Mouse (Mus musculus) left cerebral cortex, adult 18-20 months (tissue): ENCODE data around the gene Ipo9. TPM values are rescaled to one million over a fixed set of nuclear protein-coding genes. Genes with fewer than 3 reads are reported as not detected.
A peak's percentile ranks its signal among the peaks of the same experiment; 100 is the strongest.
"Not testable (repeated sequence)": the region's sequence is repeated elsewhere in the genome, so short reads cannot be mapped to it uniquely, and the experiment has no call there.

Experiments used
- DNase-seq, 2 experiments: peaks; one replicate each; pipeline ENCODE4 v3.0.0; 2021 to 2022; ENCODE audit warnings: low spot score in 2 of 2, mixed read lengths in 1 of 2
- total RNA-seq, 2 experiments: library from RNA; stranded (reverse); gene quantifications; 2 replicates each; pipeline ENCODE4 v1.2.3; 2021

Ipo9 gene
- total RNA-seq, 2 experiments from 2014 or later: 172 to 174 TPM

DNA sequence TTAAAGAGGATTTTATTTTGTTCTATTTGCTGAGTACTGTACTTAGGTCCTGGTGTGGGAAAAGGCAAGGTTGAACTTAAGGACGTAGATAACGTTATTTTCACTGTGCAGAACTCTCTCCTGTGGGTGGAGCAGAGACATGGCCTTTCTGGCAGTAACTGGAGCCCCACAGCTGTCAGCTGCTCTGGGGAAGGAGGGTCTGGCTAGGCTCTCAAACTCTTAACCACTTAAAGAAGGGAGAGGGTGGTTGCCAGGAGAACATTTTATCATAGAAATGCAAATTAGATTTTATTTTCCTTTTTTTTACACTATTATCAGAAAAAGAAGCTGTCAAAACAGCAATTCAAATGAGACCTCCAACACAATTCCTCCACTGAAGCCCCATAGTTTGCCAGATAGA, 5.5 kb upstream of the Ipo9 start:
- DNase-seq: no peak

DNA sequence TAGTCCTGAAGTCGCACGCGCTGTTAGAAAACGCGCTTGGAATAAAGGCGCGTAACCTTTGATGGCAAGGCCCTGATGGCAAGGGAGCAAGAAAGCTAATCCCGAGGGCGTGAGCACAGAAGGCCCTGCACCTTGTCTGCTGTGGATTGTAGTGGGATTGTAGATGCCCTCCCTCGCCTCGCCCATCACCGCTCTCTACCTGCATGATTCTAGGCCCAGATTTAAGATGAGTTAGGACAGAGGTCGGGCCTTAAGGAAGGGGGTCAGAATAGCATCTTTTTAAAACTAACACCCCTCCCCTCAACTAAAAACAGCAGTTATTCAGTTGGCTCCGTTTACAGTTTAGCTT, 344 bp upstream of the Ipo9 start:
- DNase-seq: no peak

DNA sequence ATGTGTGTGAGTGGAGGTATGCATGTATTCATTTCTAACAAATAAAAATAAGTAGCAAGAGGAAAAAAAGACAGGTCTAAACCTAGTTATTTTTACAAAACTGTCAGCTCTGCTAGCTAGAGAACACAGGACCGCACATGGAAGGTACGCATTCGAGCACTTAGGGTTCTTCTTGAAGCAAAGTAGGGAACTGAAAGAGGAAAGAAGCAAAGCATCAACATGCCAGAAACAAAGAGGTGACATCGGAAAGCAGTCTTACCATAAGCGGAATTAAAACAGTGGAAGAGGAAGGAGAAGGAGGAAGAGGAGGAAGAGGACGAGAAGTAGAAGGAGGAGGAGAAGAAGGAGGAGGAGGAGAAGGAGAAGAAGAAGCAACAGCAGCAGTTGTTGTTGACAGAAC, 2.9 kb downstream of the Ipo9 start:
- no peak for DNase-seq

DNA sequence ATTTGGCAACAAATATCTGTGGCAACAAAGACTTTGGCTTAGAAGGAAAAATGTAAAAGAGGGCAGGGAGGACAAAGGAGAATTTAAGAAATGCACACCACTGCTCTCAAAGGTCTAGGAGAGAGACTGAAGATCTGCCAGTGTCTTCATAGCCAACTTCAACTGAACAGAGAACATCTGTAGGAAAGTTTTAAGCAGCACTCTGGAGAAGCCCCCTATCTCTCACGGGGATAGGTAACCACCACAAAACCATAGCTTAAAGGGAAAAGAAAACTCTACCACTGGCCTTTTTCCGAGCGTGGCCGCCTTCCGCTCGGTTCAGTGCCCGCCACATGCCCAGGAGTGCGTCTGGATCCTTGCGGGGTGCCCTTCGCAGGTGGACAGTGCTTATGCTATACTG, 3.7 kb downstream of the Ipo9 start:
- DNase-seq: no peak

DNA sequence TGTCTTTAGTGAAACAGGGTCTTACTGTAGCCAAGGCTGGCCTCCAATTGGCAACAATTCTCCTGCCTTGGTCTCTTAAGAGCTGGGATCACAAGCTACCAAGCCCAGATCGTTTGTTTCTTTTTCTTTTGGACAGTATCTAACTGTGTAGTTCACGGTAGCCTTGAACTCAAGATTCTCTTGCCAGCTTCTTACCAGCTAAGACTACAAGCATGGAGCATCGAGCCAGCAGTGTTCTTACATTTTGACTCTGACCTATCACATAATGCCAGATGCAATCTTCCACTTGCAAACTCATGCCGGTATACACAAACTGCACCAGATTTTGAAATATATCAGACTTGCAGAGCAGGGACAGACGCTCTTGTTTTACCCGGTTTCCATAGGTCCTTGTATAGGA, 7.5 kb downstream of the Ipo9 start:
- no peak for DNase-seq

DNA sequence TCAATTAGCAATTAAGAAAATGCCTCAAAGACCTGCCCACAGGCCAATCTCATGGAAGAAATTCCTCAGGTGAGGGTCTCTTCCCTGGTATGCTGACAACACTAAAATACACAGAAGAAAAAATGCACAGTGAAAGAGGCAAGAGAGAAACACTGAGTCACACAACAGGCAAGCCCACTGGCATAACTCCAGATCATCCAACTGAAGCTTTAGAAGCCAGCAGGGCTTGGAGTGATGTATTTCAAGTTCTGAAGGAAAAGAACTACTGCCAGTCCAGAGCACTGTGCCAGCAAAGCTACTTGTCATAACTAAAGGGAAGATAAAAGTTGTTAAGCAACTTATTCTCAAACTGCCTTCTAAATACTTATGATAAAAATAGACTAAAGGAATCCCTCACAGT, 16.3 kb downstream of the Ipo9 start:
- DNase-seq: peak; percentile 22 to 23

DNA sequence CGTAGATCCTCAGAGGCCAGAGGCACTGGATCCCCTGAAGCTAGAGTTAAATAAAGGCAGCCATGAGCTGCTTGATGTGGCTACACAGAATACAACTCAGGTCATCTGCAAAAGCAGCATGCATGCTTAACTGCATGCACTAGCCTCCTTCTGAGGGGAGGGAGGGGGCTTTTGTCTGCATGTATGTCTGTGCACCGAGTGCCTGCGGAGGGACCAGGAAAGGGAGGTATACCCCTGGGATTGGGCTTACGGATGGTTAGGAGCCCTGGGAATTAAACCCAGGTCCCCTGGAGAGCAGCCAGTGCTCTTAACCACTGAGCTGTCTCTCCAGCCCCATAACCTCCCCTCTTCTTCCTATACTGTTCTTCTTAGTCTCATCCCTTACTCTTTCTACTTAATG, 18.2 kb downstream of the Ipo9 start:
- DNase-seq: no peak

DNA sequence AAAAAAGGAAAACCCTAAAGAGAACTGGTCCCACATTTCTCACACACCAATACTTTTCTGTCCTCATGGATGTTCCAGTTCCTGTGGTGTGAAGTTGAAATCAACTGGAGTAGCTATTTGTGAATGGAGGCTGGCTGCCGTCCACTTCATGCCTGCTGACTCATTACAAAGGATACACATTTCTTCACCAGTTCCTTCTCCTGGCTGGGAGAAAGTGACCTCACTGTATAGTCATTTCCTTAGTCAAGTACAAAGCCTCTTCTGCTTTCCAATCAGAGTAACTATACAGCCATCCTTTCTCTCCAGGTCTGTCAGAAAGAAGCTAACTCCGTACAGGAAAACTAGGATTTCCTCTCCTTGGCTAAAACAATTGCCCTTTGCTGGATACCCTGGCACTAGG, 19.3 kb downstream of the Ipo9 start:
- DNase-seq: peak; percentile 56 to 62

DNA sequence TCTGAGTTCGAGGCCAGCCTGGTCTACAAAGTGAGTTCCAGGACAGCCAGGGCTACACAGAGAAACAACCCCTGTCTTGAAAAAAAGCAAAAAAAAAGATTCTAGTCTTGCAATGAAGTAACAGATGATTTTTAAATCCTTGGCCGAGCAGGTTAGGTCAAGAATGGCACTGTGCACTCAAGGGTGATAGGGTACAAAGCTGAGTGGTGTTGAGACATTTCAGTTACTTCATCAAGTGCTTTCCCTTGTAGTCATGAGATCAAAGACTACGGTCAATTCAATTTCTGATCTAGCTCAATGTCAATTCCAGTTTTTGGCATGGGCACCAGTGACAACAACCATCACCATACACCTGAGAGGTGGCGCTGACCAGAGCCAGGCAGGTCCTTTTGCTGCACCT, 21.3 kb downstream of the Ipo9 start:
- no peak for DNase-seq

DNA sequence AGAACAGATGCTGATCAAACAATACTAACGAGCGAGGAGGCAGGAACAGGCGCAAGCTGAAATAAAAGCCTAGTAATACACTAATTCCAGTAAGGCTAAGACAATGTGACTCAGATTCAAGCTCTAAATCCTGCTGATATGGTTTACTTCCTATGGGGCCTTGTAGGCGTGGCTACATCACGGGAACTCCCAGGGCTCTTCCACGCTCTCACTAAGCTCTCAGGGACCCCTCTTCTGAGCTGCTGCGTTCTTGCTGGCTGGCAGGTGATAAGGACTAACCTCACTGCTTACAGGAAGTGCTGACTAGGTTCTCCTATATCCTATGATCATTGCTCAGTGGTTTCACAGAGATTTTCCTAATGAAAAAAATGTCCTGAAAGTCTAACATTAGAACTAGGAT, 24.9 kb downstream of the Ipo9 start:
- DNase-seq: no peak

DNA sequence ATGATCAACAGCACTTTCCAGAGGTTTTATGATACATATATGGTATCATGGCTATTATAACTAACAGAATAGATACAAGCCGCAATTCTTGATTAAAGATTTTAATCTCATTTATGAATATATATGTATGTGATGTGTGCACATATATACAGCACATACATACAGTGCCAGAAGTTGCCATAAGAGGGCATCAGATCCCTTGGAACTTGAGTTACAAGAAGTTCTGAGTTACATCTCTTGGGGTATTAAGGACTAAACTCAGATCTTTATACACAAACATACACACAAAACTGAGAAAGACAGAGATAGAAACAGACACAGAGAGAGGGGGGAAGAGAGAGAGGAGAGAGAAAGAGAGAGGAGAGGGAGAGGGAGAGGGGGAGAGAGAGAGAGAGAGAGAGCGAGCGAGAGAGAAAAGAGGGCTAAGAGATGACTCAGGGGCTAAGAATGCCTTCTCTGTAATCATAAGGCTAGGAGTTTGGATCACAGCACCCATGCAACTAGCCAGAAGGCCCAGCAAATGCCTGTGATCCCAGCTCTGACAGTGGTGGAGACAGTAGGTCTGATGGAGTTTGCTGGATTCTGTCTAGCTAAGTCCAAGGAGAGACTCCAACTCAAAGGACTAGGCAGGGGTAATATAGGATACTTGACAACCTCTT, 28.7 kb downstream of the Ipo9 start:
- DNase-seq: no peak

DNA sequence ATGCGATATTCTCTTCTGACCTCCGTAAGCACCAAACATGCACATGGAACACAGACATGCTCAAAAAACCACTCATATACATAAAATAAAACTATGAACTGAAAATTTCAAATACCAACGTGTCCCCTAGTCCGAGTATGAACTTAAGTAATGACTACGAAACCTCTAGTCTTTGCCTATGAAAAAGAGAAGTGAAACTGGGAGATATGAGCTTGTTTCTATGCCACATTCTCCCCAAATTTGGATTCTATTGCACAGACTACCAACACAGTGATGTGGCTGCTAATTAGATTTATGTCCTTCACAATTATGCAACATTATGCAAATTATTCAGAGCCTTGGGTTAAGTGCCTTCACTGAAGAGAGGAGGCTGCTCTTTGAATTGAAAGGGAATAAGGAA, 30.8 kb downstream of the Ipo9 start:
- no peak for DNase-seq

DNA sequence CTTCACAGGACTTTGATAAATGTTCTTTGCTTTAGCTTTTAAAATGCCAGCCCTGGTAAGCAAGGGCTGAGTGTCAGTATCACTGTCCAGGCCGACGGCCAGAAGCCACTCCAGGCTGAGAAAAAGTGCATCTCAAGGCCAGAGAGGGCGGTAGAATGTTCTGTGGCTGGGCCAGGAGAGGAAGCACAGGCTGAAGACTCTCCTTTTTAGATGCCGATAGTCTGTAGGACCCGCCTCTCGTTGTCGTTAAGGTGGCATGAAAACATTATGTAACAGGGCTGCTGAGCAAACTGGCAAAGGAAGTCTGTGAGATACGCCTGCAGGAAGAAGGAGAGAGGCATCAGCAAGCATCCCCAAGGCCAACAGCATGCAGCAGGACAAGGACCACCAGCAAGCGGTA, 45.1 kb downstream of the Ipo9 start:
- DNase-seq: peak; percentile 37 to 60

DNA sequence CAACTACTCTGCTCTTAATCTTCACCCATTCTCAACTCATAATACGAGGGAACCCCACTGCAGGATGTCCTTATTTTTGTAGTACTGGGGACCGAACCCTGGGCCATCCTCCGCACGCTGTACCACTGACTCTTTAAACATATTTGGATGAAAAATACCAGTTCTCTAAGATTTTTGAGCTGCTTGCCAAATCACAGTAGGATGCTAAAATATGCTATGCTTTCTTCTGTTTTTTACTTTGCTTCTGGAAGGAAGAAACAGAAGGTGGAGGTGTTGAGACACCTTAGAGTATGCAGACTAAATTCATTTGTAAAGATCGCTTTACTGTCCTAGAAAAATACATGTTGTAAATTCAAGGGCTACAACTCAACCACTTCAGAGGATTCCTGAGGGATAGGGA, 46.1 kb downstream of the Ipo9 start:
- DNase-seq: no peak

DNA sequence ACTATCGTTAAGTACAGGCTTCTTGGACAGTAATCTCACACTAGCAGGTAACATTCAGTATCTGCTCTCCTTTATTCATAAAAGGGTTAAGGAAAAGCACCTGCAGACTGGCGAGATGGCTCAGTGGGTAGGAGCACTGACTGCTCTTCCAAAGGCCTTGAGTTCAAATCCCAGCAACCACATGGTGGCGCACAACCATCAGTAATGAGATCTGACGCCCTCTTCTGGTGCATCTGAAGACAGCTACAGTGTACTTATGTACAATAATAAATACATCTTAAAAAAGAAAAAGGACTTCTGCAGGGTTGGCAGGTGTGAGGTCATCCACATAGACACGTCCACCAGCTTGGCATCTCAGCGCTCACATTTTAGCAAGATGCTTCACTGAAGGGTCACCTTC, 48.7 kb downstream of the Ipo9 start:
- not testable (repeated sequence) for DNase-seq

DNA sequence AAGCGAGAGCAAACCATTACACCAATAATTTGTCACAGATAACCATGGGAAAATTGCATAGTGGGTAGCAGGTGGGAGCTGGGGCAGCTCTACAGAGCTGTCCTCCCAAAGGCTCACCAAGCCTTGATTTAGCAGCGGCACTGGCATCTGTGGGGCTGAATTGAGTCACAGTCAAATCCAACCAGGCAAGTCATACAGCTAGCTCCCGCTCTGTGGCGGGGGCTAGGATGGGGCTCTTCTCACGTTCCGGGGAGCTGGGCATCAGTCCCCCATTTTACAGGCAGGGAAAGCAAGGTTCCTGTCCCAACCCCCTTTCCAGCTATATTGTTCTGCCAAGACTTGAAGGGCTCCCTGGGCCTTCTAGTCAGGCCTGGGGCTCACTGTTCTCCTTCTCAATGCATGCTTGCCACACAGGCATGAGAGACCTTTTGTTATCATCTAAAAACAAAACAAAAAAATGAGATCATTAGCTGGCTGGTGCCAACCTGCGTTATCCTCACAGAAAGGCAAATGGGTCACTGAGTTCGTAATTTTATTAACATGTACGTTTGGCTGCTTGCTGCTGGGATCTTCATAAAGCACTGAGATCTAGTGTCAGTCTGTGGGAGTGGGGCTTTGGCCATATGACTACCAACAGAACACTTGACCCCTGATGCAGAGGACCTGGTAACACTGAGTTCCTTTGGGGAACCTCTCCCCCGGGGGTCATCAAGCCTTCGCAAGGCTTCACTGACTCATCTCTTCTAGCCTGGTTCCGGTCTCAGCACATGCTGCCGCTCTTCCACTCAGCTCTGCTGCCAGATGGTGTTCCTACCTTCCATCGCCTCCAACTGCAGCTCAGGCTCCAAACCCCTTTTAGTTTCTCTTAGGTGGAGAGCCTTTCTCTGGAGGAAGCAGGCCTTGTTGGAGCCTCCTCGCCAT, 50.0 kb downstream of the Ipo9 start:
- peak; percentile 63 to 84 for DNase-seq

DNA sequence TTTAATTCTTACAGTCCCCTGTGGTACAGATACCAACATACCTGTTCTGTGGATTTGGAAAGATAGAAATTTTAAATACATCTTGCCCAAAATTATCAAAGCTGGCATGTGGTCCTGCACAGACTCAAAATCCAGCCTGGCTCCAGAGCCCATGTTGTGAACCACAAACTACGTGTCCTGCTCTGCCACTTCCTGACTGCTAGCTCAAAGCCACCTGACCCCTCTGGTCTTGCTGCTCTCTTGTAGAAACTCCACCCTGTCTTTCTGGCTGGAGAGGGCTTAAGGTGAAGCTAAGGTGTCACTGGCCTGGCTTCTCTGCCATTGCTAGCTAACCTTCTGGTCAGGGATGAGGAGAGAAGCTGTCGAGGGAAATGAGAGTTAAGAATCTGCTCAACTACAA, 51.3 kb downstream of the Ipo9 start:
- DNase-seq: no peak

DNA sequence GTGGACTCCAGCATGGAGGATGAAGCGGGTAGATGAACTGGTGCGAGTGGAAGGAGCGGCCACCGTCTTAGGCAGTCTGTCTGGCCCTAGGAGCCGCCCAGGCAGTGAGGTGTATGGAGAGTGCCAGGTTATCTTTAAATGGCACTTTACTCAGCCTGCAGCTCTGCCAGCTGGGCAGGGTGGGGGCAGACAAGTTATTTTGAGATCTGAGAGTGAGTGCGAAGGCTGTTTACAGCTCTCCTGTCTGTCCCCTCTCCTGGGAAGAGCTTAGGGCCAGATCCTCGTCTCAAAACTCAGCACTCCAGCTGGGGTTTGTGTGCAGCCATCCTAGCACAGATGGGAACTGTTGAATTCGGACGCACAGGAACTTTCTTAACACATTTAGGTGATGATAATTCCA, 51.7 kb downstream of the Ipo9 start:
- peak; percentile 59 to 78 for DNase-seq

DNA sequence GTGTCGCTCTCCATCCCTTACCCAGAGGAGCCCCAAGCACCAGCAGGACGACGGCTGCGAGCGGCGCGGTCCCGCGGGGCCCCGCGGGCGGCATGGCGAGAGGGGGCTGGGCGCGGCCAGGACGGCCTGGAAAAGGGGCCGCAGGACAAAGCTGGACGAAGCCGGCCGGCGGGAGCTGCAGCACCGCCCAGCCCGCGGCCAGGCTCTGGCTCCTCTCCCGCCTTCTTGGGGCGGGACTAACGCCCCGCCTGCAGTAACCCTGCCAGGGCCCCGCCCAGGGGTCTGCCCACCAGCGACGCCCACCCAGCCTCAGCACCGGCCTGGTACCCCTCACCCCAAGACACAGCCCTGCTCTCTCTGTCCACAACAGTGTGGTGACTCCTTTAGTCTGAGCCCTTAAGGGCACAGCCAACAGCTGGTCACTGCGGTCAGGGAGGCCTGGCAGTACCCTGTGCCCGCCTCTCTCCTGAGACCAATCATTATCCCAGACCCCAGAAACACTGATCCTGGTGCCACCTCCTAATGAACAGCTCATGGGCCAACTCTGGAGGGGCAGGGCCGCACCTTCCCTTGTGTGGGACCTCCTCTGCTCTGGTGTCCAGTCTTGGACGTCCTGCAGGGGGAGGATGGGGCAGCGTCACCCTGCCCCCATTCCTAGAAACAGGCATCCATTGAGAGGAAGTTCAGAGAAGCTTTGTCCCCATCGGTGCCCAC, 55.3 kb downstream of the Ipo9 start, which contains the start of gene Shisa4:
Shisa4 (minus strand) TSS at position 370 of the 714 bp plus-strand sequence.
- DNase-seq: peak; percentile 66 to 82

DNA sequence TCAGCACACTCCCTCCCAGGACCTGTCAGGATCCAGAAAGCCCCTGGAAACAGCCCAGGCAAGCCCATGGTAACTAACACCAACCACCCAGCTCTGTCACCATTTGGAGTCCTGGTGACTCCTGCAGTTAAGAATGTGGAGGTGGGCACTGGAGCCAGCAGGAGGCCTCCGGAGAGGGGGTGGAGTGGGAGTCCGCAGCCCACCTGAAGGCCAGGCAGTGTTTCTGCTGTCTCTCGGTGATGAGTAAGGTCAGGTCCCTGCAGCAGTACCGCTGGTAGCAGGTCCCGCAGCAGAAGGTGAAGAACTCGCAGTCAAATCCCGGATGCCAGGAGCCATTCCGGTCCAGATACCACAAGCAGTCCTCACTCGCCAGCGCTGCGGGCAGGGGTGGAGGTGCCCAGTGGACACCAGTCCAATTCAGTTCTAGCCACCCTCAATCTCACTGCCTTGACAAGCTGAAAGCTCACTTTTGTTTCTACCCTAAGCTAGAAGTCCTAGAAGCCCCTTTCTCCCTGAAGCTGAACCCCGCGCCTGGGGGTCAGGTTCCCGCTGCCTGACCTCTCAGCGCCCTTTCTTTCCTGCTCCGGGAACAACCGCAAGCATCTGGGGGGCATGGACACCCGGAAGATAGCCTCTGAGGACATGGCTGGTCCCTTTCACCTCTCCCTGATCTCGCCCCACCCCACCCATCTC, 56.0 kb downstream of the Ipo9 start:
- DNase-seq: peak; percentile 45 to 56

DNA sequence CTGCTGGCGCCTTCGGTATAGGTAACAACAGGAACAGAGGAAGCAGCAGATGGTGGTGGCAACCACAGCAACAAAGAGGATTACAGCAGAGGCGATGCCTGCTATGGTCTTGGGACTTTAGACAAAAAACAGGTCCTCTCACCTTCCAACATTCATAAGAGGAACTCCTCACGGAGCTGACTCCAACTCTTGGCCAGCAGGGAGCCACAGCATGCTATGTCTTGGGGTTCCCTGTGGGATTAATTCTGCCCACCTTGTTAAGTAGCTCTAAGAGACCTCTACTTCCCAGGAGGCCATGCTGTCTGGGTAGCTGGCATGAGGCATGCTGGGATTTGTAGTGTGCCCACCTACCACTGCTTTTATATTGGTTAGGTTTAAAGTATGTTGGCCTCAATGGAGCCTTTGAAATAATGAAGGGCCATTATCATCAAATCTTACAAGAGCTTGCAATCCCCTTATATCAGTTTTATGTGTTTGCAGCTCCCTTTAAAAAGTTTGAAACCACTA, 57.1 kb downstream of the Ipo9 start:
- no peak for DNase-seq
